Mouse (Mus musculus) MEL-GATA-1-ER (cell line): ENCODE data around the gene Gm2075.
"Not testable (repeated sequence)": the region's sequence is repeated elsewhere in the genome, so short reads cannot be mapped to it uniquely, and the experiment has no call there.

ENCODE experiments used
- DNase-seq: peaks from one replicate; pipeline ENCODE4 v3.0.0-alpha.2; 2012; ENCODE audit warnings: low read depth; ENCODE audit errors: extremely low read depth

Gm2075 gene

DNA sequence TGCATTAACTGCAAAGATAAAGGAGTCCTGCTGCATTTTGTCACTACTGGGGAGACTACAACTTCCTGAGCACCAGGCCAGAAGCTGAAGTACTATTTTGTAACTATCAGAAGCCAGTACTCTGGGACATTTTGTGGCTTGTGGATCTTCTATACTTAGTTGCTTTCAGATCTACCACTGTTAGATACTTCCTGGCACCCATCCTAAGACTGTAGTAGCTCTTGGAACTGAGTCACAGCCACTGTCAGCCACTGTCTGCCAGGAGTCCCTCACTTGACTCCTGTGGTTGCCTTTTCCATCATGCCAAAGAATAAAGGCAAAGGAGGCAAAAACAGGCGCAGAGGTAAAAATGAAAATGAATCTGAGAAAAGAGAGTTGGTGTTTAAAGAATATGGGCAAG, at the start of gene Gm2075:
Gene Gm2075, plus strand, starts transcription at position 301 of the 400 bp plus-strand sequence.
- DNase-seq: not testable (repeated sequence)

DNA sequence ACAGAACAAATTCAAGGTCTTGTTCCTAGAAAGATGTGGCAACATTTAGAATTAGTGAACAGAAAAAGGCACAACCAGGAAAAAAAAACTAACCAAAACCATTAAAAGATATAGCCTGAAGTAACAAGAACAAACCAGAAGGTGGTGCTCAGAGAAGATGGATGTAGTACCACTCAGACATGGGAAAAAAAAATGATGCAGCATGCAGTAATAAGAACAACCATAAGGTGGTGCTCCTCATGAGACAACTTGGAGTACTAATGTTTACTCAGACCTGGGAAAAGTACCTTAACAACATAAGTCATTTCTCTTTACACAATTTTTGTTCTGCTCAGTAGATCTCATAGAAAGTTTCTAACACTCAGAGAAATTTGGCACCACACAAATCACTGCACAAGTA, 27.6 kb upstream of the Gm2075 start:
- DNase-seq: not testable (repeated sequence)

DNA sequence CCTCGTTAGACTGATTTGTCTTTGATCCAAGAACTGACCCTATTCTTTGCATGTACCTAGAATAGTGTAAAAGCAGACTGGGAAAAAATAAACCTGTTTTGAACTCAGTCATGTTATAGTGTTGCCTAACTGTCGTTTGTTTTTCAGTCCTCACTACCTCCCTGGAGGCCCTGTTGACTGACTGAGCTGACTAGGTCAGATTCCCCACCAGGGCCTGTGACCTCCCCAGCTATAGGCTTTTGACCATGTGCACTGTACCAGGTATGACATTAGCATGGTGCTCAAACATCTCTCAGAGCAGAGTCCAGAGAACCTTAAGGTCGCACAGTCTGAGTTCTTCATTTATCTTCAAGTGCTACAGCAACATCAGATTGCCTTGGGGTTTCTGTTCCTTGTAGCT, 7.5 kb upstream of the Gm2075 start:
- DNase-seq: not testable (repeated sequence)

DNA sequence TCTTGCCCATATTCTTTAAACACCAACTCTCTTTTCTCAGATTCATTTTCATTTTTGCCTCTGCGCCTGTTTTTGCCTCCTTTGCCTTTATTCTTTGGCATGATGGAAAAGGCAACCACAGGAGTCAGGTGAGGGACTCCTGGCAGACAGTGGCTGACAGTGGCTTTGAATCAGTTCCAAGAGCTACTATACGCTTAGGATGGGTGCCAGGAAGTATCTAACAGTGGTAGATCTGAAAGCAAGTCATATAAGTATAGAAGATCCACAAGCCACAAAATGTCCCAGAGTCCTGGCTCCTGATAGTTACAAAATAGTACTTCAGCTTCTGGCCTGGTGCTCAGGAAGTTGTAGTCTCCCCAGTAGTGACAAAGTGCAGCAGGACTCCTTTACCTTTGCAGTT, 7.0 kb downstream of the Gm2075 start, which contains the start of gene Gm6803:
Gene Gm6803, minus strand, starts transcription at position 101 of the 400 bp plus-strand sequence.
- DNase-seq: not testable (repeated sequence)

DNA sequence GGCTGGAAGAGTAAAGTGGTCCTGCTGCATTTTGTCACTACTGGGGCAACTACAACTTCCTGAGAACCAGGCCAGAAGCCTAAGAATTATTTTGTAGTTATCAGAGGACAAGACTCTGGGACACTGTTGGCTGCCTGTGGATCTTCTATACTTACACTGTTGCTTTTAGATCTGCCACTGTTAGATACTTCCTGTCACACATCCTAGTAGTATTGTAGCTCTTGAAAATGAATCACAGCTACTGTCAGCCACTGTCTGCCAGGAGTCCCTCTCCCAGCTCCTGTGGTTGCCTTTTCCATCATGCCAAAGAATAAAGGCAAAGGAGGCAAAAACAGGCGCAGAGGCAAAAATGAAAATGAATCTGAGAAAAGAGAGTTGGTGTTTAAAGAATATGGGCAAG, 15.1 kb downstream of the Gm2075 start, which contains the start of gene Gm2056:
Gene Gm2056, plus strand, starts transcription at position 301 of the 400 bp plus-strand sequence.
- not testable (repeated sequence) for DNase-seq

DNA sequence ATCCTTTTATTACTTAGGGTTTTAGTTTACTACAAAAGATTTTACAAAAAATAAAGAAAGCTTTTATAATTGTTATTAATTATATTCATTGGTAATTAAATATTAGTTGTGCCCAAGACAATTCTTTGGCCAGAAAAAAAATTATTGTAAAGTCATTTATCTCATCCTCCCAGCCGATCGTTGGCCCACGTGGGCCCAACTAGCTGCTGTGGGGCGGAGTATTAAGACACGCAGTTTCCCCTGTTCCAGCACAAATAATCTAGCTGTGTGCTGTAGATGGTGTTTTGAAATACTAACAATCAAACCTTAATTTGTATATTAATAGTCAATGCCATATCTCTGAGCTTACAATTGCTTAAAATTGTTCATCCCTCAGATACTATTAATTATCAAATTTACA, 20.6 kb downstream of the Gm2075 start:
- not testable (repeated sequence) for DNase-seq

DNA sequence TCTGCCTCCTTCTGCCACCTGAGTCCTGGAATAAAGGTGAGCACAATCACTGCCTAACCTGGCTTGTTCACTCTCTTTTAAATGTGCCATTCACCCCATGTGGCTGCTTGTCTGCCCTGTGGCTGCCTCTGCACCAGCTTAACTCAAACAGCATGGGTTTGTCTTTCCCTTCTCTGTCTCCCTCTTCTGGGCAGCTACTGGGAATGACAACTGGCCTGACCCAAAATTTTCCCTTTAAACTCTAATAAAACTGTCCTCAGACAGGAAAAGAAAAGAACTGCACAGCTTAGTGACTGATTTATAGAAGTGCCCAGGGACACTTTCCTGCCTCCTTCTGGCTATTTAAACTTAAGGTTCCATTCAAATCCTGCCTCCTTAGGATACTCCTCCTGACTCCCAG, 27.4 kb downstream of the Gm2075 start:
- not testable (repeated sequence) for DNase-seq

DNA sequence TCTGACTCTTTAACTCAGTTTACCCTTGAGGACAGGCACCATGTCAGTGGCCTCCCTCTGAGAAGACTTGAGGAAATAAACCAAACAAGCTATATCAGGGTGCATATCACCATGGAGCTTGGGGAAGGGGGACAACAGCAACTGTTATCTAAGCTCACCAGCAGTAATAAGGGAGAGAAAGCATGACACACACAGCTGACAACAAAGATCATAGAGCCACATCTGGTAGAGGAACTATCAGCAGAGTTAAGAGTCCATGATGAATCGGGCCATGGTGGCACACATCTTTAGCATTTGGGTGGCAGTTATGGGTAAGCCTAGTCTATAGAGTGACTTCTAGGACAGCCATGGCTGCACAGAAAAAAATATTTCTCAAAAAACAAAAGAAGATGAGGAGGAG, 28.1 kb downstream of the Gm2075 start:
- DNase-seq: not testable (repeated sequence)

DNA sequence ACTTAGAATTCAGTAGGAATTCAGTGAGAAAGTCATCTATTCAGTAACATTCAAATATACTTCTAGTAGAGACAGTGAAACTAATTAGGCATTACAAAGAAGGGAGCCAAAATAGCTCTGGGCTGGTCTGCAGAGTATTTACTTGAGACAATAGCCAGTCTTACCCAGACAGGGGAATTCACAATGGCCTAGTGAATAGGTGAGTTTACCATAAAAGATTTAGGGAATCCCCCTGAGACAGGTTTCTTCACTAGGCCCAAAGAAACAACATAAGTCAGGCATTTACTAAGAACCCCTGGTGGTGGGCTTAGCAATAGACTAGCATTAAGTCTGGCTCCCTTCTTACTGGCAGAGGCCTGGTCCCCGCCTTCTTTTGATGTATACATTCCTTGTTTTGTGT, 33.6 kb downstream of the Gm2075 start:
- DNase-seq: not testable (repeated sequence)
